Mouse (Mus musculus) heart, adult 18-20 months (tissue): ENCODE data around the gene Prg3. TPM values are rescaled to one million over a fixed set of nuclear protein-coding genes. Genes with fewer than 3 reads are reported as not detected.

Source experiments
- DNase-seq, 2 experiments: peaks; one replicate each; pipeline ENCODE4 v3.0.0; 2021 to 2022; ENCODE audit warnings: mixed read lengths in 1 of 2
- total RNA-seq, 2 experiments: library from RNA; stranded (reverse); gene quantifications; 2 replicates each; pipeline ENCODE4 v1.2.3; 2021

The Prg3 gene
- total RNA-seq, 2 experiments from 2014 or later, result not detected

GRCm38 (mm10) chr2:84996376-84996775 lies 8.4 kb downstream of the Prg3 start:
- DNase-seq, result no peak

- DNase-seq, result peak in 1 of 2 experiments; percentile 56
Observed at GRCm38 (mm10) chr2:84999486-85000181, 11.6 kb downstream of the Prg3 start.

GRCm38 (mm10) chr2:85001497-85001896 lies 13.5 kb downstream of the Prg3 start:
- peak in 1 of 2 experiments; percentile 19 for DNase-seq

GRCm38 (mm10) chr2:85002575-85002974 lies 14.6 kb downstream of the Prg3 start:
- no peak for DNase-seq

GRCm38 (mm10) chr2:85004341-85004740 lies 16.3 kb downstream of the Prg3 start:
- DNase-seq, result no peak

GRCm38 (mm10) chr2:85006600-85006999 lies 18.6 kb downstream of the Prg3 start:
- no peak for DNase-seq

DNA sequence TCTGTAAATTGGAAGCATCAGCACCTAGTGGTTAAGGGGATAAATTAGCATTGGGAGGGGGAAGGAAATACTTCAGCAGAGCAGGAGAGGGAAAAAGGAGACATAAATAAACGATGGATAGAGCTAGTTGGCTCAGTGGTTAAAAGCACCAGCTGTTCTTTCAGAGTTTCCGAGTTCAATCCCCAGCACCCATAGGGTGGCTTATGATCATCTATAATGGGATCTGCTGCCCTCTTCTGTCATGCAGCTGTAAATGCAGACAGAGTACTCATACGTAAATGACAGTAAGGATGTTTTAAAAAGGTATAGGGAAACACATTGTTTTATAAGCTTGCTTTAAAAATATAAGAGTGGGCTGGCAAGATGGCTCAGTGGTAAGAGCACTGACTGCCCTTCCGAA lies 19.7 kb downstream of the Prg3 start:
- peak; percentile 24 to 60 for DNase-seq

- DNase-seq, result no peak
Observed at GRCm38 (mm10) chr2:85009212-85009611, 21.2 kb downstream of the Prg3 start.

DNA sequence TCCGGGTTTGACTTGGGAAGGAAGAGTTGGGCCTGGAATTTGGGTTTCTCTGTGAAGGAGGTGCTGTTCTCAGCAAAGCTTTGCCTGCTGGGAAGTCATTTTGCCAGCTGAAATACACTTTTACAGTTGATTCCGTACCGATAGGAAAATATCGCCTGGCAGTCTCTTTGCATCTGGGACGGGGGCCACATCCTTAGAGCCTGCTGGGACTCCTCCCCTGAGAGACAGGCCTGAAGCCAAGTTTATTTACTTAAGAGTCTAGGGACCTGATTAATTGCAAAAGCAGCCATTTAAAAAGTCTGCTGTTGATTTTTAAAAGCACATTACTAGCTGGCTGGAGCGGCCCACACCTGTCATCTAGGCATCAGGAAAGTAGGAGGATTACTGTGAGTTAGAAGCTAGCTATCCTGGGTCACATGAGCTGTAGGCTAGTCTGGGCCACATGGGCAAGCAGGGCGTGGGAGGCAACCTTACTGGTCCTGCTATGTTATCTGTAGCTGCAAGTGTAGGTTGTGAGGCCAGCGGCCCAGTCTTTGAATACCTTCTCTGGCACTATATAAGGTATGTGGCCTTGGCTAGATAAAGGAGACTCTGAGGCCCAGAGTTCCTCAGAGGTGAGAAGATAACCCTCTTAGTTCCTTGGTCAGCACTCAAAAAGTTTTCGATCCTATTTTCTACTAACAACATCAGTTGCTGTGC lies 24.0 kb downstream of the Prg3 start:
- DNase-seq, result peak; percentile 46 to 52

GRCm38 (mm10) chr2:85012679-85013078 lies 24.7 kb downstream of the Prg3 start:
- no peak for DNase-seq

DNA sequence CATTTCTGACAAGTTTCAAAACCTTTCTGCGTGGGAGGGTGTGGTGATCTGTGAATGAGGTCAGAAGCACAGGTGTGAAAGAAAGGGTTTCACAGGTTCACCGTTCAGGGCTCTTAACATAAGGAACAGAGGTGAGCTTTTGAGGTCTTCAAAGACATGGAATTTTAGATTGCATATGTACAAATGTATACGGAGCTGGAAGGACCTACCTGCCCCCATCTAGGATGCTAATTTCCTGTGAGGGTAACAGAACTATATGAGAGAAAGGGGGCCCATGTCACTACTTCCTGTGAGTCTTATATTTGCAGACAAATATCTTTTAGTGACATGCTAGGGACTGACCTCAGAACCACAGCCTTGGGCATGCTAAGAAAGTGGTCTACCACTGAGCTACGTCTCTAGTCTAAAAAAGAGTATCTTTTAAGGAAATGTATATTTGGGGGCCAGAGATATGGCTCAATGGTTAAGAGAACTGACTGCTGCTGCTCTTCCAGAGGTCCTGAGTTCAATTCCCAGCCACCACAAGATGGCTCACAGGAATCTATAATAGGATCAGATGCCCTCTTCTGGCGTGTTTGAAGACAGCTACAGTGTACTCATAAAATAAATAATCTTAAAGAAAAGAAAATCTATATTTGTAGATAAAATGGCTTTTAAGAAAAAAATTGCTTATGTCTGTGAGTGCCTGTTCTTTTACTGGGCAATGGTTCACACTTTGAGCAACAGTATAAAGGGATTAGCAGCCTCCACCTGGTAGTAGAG lies 26.0 kb downstream of the Prg3 start:
- DNase-seq, result no peak

DNA sequence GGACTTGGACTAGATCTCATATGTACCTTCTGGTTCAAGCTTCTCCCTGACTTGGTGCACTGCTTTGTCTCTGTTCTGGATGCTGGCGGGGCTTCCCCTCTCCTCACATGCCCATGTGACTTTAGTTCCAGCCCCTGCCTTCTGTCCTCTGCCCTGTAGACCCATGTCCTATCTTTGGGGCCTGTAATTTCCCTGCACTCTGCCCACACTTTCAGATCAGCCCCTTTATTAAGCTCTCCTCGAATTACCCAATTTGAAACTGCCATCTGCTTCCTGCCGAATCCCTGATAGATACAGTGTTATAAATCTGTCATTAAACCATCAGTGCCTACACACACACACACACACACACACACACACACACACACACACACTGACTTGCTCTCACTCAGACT lies 26.6 kb downstream of the Prg3 start:
- DNase-seq, result no peak

DNA sequence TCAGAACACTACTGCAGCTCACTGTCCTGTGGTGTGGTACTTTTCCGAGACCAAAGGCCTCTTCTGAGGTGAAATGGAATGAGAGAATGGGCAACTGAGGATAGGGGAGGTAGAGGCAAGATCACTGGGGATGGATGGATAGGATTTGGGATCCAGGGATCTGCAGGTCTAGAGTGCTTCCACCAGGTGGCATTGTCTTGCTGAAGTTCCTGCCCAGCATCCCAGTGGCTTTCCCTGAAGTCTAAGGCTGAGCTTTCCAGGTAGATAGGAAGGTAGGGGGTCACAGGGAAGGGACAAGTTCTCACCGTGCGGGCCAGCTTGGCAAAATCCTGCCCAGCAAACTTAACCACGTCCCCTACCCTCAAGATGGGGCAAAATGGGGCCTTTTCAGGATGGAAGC lies 34.0 kb downstream of the Prg3 start:
- DNase-seq, result no peak

DNA sequence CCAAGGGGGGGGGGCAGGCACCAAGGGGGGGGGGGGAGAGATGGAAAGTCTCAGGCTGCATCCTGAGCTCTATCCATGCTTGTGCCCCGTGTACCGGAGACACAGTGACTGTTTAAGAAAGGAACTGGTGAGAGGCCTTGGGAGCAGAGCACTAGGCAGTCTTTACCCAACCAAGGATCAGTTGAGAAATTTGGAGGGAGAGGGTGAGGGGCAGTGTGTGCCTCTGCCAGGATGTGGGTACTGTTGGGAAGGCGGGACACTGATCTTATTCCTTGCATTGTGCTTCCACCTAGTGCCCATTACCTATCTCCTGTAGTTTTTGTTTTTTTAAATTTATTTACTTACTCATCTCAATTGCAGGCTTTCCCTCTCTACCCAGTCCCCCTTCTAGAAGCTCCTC lies 38.2 kb downstream of the Prg3 start:
- DNase-seq, result no peak

DNA sequence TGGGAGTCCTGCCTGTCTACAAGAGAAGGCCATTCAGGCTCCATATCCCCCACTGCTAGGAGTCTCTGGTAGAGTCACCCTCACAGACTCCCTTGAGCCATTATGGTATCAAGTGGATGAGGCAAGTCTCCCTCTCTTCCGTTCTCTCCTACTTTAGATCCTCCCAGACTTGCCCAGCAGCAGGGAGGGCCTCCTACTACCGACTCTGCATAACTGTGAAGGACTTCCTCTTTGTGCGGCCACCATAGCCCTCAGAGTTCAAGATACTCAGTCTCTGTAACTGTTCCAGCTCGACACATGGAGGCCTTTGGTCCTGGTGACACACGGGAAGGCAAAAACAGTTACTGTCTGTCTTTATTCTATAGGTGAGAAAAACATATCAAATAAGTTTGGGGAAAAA lies 39.3 kb downstream of the Prg3 start:
- no peak for DNase-seq

DNA sequence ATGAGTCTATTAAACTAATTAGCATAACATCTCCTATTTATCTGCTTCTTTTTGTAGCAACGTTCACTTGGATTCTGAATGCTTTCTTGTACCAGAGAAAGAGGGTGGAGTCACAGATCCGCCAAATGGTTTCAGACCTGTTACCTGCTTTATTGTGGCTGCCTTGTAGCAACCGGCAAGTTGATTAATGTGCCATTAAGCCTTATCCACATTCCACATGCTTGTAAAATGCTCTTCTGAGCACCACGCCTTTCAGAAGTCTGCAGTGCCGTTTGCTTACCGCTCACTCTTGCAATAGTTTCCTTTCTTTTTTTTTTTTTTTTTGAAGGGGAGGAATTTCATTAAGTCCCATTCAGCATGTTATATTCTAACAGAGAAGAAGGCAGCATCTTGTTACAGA lies 41.9 kb downstream of the Prg3 start:
- no peak for DNase-seq

DNA sequence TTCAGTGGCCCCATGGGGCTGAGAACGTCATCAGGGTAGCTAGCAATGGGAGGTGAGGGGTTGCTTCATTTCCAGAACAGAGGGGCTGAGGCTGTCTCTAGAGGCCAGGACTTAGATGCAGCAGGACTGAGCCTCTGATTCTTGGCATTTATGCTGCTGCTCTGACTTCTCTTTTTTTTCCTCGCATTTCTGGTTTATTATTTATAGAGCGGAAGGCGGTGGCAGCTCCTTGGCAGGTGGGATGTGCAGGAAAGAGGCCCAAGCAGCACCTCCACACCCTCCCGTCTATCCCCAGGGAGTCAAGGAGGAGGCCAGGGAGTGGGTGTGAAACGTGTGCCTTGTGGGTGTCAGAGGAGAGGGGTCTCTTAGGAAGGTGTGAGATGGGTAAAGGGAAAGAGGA lies 43.0 kb downstream of the Prg3 start:
- no peak for DNase-seq

DNA sequence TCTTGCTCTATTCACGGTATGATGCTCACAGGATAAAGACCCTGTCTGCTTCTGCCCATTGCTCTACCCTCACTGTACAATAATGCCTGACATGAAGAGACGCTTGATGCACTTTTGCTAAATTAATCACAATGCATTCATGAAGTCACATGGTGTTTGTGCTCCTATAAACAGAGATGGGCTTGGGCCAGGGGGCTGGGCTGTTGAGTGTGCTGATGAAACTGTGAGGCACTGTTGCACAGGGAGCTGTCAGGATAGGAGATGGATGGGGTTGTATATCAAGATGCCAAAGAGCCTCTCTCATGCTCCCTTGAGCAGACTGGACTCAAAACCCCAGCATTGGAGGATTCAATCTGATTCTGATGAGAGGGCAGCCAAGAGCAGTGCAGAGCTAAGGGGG lies 45.1 kb downstream of the Prg3 start:
- no peak for DNase-seq

DNA sequence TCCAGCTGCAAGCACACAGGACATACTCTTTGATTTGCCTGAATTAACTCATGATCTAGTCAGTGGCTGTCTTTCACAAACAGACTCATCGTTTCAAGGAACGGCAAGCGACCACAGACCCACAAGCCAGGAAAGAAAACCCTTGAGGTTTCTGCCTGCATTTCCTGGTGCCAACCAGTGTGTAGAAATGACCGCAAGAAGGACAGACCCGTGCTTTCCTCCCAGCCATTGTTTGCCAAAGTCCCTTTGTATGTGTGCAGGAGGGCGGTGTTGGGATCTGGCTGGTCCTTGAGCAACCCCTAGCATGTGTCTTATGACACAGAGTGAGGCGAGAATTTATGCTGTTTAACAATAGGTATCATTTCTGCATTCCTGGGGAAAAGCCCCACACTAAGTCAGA lies 46.2 kb downstream of the Prg3 start:
- no peak for DNase-seq

DNA sequence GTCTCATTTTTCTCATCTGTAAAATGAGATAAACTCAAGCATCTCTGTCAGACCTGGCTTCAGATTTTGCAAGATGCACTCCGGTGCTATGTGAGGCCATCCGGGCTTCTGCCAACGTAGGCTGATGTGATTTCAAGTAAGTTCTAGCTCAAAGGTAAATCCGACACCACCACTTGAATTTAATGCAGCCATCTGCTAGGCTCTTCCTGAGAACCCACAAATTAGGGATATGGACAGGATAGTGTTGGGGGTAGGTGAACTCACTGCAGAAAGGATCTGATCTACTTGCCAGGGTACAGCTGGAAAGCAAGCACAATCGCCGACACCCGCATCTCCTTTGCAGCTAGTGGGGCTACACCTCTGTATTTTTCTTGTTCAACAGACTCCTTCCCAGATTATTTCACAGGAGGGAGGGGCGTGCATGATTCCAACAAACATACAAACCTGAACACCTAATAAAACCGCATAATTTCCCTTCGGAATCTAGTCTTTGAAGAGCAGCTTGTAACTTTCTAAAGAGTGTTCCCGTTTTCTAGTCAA lies 48.6 kb downstream of the Prg3 start:
- no peak for DNase-seq

DNA sequence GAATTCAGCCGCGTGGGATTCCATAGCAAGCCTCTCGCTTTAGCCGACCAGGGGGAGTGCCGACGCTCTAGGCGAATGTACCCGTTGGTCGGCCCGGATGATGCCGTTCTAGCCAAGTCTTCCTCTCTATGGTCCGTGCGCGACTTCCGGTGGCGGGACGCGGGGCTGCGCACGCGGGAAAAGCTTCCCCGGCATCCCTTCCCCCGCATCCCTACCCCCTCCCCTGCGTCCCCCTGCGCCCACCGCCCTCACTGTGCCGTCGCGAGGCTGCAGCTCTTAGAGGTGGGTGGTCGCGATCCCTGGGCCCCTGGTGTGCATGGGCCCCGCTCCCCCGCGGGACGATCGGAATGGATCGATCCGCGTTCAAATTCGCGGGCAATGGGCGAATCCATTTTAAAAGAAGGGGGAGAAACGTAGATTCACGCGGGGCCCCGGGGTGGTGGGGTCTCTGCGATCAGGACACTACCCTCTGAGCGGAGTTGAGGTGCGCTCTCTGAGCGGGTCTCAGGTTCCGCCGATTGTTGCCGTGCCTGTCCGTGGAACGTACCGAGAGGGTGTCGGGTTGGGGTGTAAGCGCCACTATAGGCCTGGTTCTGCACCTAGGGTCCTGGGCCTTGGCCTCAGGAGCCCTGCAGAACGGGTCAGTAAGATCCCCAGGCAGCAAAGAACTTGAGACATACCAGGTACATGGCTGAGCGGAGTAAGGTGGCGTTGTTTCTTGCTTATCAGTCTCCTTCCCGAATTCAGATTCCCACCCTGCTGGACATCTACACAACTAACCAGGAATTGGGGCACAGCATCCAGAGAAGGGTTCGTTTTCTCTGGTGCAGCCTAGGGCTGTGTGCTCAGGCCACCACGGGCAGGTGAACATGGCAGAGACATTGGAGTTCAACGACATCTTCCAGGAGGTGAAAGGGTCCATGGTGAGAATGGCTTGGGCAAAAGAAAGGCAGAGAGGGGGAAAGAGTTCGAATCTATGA lies 49.3 kb downstream of the Prg3 start, which contains the start of the genes Ssrp1 and P2rx3:
Gene Ssrp1 (plus strand): TSS at position 188 of the 980 bp plus-strand sequence.
Gene P2rx3 (minus strand): TSS at position 416 of the 980 bp plus-strand sequence.
- peak; percentile 93 to 95 for DNase-seq

GRCm38 (mm10) chr2:85038336-85038735 lies 50.3 kb downstream of the Prg3 start:
- no peak for DNase-seq
